Mouse (Mus musculus) c-Kit-positive CD71-positive TER-119-negative erythroid progenitor cells, embryonic 14.5 days (primary cell): Measurements from ENCODE around the gene Oxct2b.
"Not testable (repeated sequence)": the region's sequence is repeated elsewhere in the genome, so short reads cannot be mapped to it uniquely, and the experiment has no call there.

Source experiments
- DNase-seq: peaks from one replicate; pipeline ENCODE4 v3.0.0-alpha.2; 2013; ENCODE audit warnings: low read depth

Gene Oxct2b

GRCm38 (mm10) chr4:123116011-123116410 lies at the start of gene Oxct2b:
Gene Oxct2b (plus strand): TSS chr4:123116266.
- DNase-seq = no peak

- no peak for DNase-seq
Measured at GRCm38 (mm10) chr4:123068646-123069045, 47.4 kb upstream of the Oxct2b start.

GRCm38 (mm10) chr4:123071266-123071966 lies 44.6 kb upstream of the Oxct2b start:
- DNase-seq = peak; percentile 24

GRCm38 (mm10) chr4:123076928-123077327 lies 39.1 kb upstream of the Oxct2b start:
- no peak for DNase-seq

- DNase-seq = peak; percentile 25
Measured at GRCm38 (mm10) chr4:123078231-123078630, 37.8 kb upstream of the Oxct2b start.

- DNase-seq = no peak
Measured at GRCm38 (mm10) chr4:123080791-123081190, 35.3 kb upstream of the Oxct2b start.

GRCm38 (mm10) chr4:123082283-123083163 lies 33.5 kb upstream of the Oxct2b start:
- DNase-seq = peak; percentile 42

- no peak for DNase-seq
Measured at GRCm38 (mm10) chr4:123083323-123083902, 32.7 kb upstream of the Oxct2b start.

- no peak for DNase-seq
Measured at GRCm38 (mm10) chr4:123085290-123085689, 30.8 kb upstream of the Oxct2b start.

- no peak for DNase-seq
Measured at GRCm38 (mm10) chr4:123086381-123086780, 29.7 kb upstream of the Oxct2b start.

GRCm38 (mm10) chr4:123092621-123093020 lies 23.4 kb upstream of the Oxct2b start:
- DNase-seq = no peak

- DNase-seq = no peak
Measured at GRCm38 (mm10) chr4:123093064-123093776, 22.8 kb upstream of the Oxct2b start.

- DNase-seq = no peak
Measured at GRCm38 (mm10) chr4:123093869-123094268, 22.2 kb upstream of the Oxct2b start.

- no peak for DNase-seq
Measured at GRCm38 (mm10) chr4:123104651-123105450, 11.2 kb upstream of the Oxct2b start, which contains the start of gene Bmp8b. Gene Bmp8b (plus strand): TSS chr4:123105165.

- DNase-seq = no peak
Measured at GRCm38 (mm10) chr4:123105451-123105790, 10.6 kb upstream of the Oxct2b start.

GRCm38 (mm10) chr4:123105929-123106328 lies 10.1 kb upstream of the Oxct2b start:
- not testable (repeated sequence) for DNase-seq

- no peak for DNase-seq
Measured at GRCm38 (mm10) chr4:123106864-123107263, 9.2 kb upstream of the Oxct2b start.

- DNase-seq = no peak
Measured at GRCm38 (mm10) chr4:123108056-123108455, 8.0 kb upstream of the Oxct2b start.

- DNase-seq = no peak
Measured at GRCm38 (mm10) chr4:123110751-123111150, 5.3 kb upstream of the Oxct2b start.

GRCm38 (mm10) chr4:123111275-123111983 lies 4.6 kb upstream of the Oxct2b start:
- DNase-seq = not testable (repeated sequence)
